Mouse (Mus musculus): ENCODE measurements around the gene Olfr890. TPM values are rescaled to one million over a fixed set of nuclear protein-coding genes. Genes with fewer than 3 reads are reported as not detected.
"Not testable (repeated sequence)": the region's sequence is repeated elsewhere in the genome, so short reads cannot be mapped to it uniquely, and the experiment has no call there.

Olfr890 gene
- polyA plus RNA-seq (2014; fragmentation: Nextera tagmentation; extraction: Ambion mirVana) = not detected in 2 replicates

DNA sequence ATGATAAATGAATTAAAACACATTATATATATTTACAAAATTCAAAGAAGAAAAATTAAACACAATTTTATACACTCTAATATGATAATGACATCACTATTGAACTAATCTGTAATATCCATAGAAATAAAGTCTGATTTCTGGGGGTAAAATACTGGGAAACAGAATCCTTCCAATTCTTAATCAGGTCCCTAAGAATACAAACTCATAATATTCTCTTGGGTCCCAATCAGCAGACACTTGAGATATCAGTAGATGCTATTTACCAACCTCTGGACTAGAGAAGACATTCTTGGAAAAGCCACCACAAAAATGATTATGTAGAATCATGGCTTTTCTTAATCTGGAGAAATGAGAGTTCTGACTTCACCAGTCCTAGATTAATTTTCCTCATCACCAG lies at the start of gene Olfr890:
Gene Olfr890, plus strand, starts transcription at position 301 of the 400 bp plus-strand sequence.
- Histone ChIP-seq H3K4me2 (replicated peaks) (no peak within 1 kb of the TSS), H3K9ac (no peak within 1 kb of the TSS), H3K4me3 (replicated peaks; ENCODE audit: low read length) (no peak within 1 kb of the TSS), H3K9me3 (ENCODE audit: control insufficient read depth, low read length) (no peaks in the 10 kb centered on the region), H3K27me3 (ENCODE audit: control insufficient read depth, insufficient read depth, low read length) (no peaks in the 10 kb centered on the region), H3K36me3 (replicated peaks; ENCODE audit: control insufficient read depth, insufficient read depth) (no peaks in the 10 kb centered on the region), H3K27ac (no peak within 1 kb of the TSS), H3K4me1 (replicated peaks; ENCODE audit: control insufficient read depth, insufficient read depth, low read length) (no peaks in the 10 kb centered on the region)
- ATAC-seq (ENCODE audit: low FRiP score) (no peak), DNase-seq (ENCODE audit: low spot score) (no peak)

DNA sequence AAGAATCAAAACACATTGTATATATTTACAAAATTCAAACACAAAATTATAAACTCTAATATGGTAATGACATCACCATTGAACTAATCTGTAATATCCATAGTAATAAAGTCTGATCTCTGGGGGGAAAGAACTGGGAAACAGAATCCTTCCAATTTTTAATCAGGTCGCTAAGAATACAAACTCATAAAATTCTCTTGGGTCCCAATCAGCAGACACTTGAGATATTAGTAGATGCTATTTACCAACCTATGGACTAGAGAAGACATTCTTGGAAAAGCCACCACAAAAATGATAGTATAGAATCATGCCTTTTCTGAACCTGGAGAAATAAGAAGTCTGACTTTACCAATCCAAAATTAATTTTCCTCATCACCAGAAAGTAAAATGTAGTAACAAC lies 34.5 kb upstream of the Olfr890 start, which contains the start of gene Olfr888:
Gene Olfr888, plus strand, starts transcription at position 301 of the 400 bp plus-strand sequence.
- Histone ChIP-seq H3K36me3 (replicated peaks; ENCODE audit: control insufficient read depth, insufficient read depth) (no peaks in the 10 kb centered on the region), H3K27ac (no peak within 1 kb of the TSS), H3K4me3 (replicated peaks; ENCODE audit: low read length) (no peak within 1 kb of the TSS), H3K9ac (no peak within 1 kb of the TSS), H3K9me3 (ENCODE audit: control insufficient read depth, low read length) (no peaks in the 10 kb centered on the region), H3K4me1 (replicated peaks; ENCODE audit: control insufficient read depth, insufficient read depth, low read length) (no peaks in the 10 kb centered on the region), H3K4me2 (replicated peaks) (no peak within 1 kb of the TSS), H3K27me3 (ENCODE audit: control insufficient read depth, insufficient read depth, low read length) (no peaks in the 10 kb centered on the region)
- ATAC-seq (ENCODE audit: low FRiP score) (no peak), DNase-seq (ENCODE audit: low spot score) (no peak)
- 80% methylated on average over 1 of the region's 1 CpGs for WGBS

DNA sequence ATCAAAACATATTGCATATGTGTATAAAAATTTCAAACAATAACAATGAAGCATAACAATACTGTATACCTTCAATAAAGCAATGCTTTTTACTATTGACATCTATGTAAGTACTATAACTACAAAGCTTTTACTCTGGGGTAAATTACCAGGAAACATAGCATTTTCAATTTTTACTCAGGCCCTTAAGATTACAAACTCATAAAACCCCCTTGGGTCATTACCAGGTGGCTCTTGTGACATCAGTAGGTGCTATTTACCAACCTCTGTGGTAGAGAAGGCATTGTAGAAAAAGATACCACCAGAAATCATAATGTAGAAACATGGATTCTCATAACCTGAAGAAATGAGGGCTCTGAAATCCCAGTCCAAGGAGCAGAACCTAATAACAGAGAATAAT lies 27.4 kb upstream of the Olfr890 start, which contains the start of gene Olfr889:
Gene Olfr889, plus strand, starts transcription at position 301 of the 400 bp plus-strand sequence.
- no peak within 1 kb of the TSS for H3K9ac ChIP-seq
- H3K27ac ChIP-seq = no peak within 1 kb of the TSS
- DNase-seq (ENCODE audit: low spot score) (no peak), ATAC-seq (ENCODE audit: low FRiP score) (no peak)
- no peaks in the 10 kb centered on the region for H3K27me3 ChIP-seq (ENCODE audit: control insufficient read depth, insufficient read depth, low read length)
- H3K4me2 ChIP-seq (replicated peaks) = no peak within 1 kb of the TSS
- no peaks in the 10 kb centered on the region for H3K36me3 ChIP-seq (replicated peaks; ENCODE audit: control insufficient read depth, insufficient read depth)
- no peaks in the 10 kb centered on the region for H3K9me3 ChIP-seq (ENCODE audit: control insufficient read depth, low read length)
- H3K4me3 ChIP-seq (replicated peaks; ENCODE audit: low read length) = no peak within 1 kb of the TSS
- no peaks in the 10 kb centered on the region for H3K4me1 ChIP-seq (replicated peaks; ENCODE audit: control insufficient read depth, insufficient read depth, low read length)

DNA sequence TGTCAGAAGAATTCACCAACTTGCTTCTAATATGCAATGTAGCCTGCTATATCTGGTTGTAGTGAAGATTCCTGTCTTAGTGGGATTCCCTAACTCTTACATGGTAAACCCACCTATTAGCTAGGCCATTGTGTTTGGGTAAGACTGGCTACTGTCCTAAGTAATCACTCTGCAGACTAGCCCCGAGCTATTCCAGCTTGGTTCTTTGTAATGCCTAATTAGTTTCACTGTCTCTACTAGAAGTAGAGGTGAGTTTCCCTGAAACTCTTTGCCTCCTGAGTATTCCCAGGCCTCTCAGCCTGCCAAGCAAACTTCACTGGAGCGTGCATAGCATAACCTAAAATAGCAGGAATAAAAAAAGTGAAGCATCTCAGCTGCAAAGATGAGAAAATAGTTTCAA lies 26.0 kb downstream of the Olfr890 start:
- 51% methylated on average over 2 of the region's 2 CpGs for WGBS
- not testable (repeated sequence) for H3K27ac ChIP-seq; H3K27me3 ChIP-seq (ENCODE audit: control insufficient read depth, insufficient read depth, low read length); DNase-seq (ENCODE audit: low spot score); H3K4me2 ChIP-seq (replicated peaks); H3K4me1 ChIP-seq (replicated peaks; ENCODE audit: control insufficient read depth, insufficient read depth, low read length); H3K9me3 ChIP-seq (ENCODE audit: control insufficient read depth, low read length); ATAC-seq (ENCODE audit: low FRiP score); H3K36me3 ChIP-seq (replicated peaks; ENCODE audit: control insufficient read depth, insufficient read depth); H3K9ac ChIP-seq; H3K4me3 ChIP-seq (replicated peaks; ENCODE audit: low read length)

DNA sequence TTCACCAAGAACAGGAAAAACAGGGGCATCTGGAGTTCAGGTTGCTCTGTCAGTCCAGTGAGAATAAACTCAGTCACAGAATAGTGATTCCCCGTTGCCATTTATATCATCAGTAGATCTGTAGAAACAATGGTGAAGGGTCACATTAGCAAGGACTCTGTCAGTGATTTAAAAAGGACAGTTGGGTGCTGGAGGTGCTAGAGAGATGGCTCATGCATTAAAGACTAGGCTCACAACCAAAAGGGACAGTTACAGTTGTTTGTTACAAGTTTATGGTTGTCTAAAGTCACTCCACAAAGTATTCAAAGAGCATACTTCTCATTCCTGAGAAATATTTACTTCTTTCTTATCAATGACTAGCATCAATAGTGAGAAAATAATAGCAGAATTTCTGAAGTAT lies 38.4 kb downstream of the Olfr890 start, which contains the start of gene Olfr891:
Gene Olfr891, minus strand, starts transcription at position 101 of the 400 bp plus-strand sequence.
- ATAC-seq (ENCODE audit: low FRiP score) = no peak
- Histone ChIP-seq H3K4me1 (replicated peaks; ENCODE audit: control insufficient read depth, insufficient read depth, low read length) (no peaks in the 10 kb centered on the region), H3K4me2 (replicated peaks) (no peak within 1 kb of the TSS), H3K27ac (no peak within 1 kb of the TSS), H3K9ac (no peak within 1 kb of the TSS), H3K4me3 (replicated peaks; ENCODE audit: low read length) (no peak within 1 kb of the TSS), H3K36me3 (replicated peaks; ENCODE audit: control insufficient read depth, insufficient read depth) (no peaks in the 10 kb centered on the region), H3K9me3 (ENCODE audit: control insufficient read depth, low read length) (no peaks in the 10 kb centered on the region), H3K27me3 (ENCODE audit: control insufficient read depth, insufficient read depth, low read length) (no peaks in the 10 kb centered on the region)
- DNase-seq (ENCODE audit: low spot score) = no peak
- WGBS = 75% methylated on average over 1 of the region's 1 CpGs

Other genes with a start within 250 kb of the Olfr890 start
- not detected in 2 replicates for gene Olfr145, start 245.8 kb upstream of the Olfr890 start, polyA plus RNA-seq (2014; fragmentation: Nextera tagmentation; extraction: Ambion mirVana)
- gene Olfr878, start 224.7 kb upstream of the Olfr890 start, polyA plus RNA-seq (2014; fragmentation: Nextera tagmentation; extraction: Ambion mirVana) = not detected in 2 replicates
- gene Olfr881, start 150.7 kb upstream of the Olfr890 start, polyA plus RNA-seq (2014; fragmentation: Nextera tagmentation; extraction: Ambion mirVana) = not detected in 2 replicates
- gene Olfr883, start 116.7 kb upstream of the Olfr890 start, polyA plus RNA-seq (2014; fragmentation: Nextera tagmentation; extraction: Ambion mirVana) = not detected in 2 replicates
- not detected in 2 replicates for gene Olfr884, start 96.0 kb upstream of the Olfr890 start, polyA plus RNA-seq (2014; fragmentation: Nextera tagmentation; extraction: Ambion mirVana)
- not detected in 2 replicates for gene Olfr885, start 81.2 kb upstream of the Olfr890 start, polyA plus RNA-seq (2014; fragmentation: Nextera tagmentation; extraction: Ambion mirVana)
- not detected in 2 replicates for gene Olfr887, start 58.4 kb upstream of the Olfr890 start, polyA plus RNA-seq (2014; fragmentation: Nextera tagmentation; extraction: Ambion mirVana)
- gene Olfr888, start 34.4 kb upstream of the Olfr890 start, polyA plus RNA-seq (2014; fragmentation: Nextera tagmentation; extraction: Ambion mirVana) = not detected in 2 replicates
- 0.07 and 0.08 TPM in 2 replicates for gene Olfr889, start 27.3 kb upstream of the Olfr890 start, polyA plus RNA-seq (2014; fragmentation: Nextera tagmentation; extraction: Ambion mirVana)
- gene Olfr891, start 38.3 kb downstream of the Olfr890 start, polyA plus RNA-seq (2014; fragmentation: Nextera tagmentation; extraction: Ambion mirVana) = not detected in 2 replicates
- gene Olfr893, start 65.8 kb downstream of the Olfr890 start, polyA plus RNA-seq (2014; fragmentation: Nextera tagmentation; extraction: Ambion mirVana) = not detected in 2 replicates
- not detected in 2 replicates for gene Olfr894, start 75.5 kb downstream of the Olfr890 start, polyA plus RNA-seq (2014; fragmentation: Nextera tagmentation; extraction: Ambion mirVana)
- gene Olfr143, start 110.3 kb downstream of the Olfr890 start, polyA plus RNA-seq (2014; fragmentation: Nextera tagmentation; extraction: Ambion mirVana) = not detected in 2 replicates
- gene Olfr895, start 125.3 kb downstream of the Olfr890 start, polyA plus RNA-seq (2014; fragmentation: Nextera tagmentation; extraction: Ambion mirVana) = not detected in 2 replicates
- gene Olfr896-ps1, start 148.6 kb downstream of the Olfr890 start, polyA plus RNA-seq (2014; fragmentation: Nextera tagmentation; extraction: Ambion mirVana) = not detected in 2 replicates
- not detected in 2 replicates for gene Olfr25, start 186.5 kb downstream of the Olfr890 start, polyA plus RNA-seq (2014; fragmentation: Nextera tagmentation; extraction: Ambion mirVana)
- gene Olfr898, start 205.9 kb downstream of the Olfr890 start, polyA plus RNA-seq (2014; fragmentation: Nextera tagmentation; extraction: Ambion mirVana) = not detected in 2 replicates
- gene Olfr250, start 224.4 kb downstream of the Olfr890 start, polyA plus RNA-seq (2014; fragmentation: Nextera tagmentation; extraction: Ambion mirVana) = not detected in 2 replicates
- not detected in 2 replicates for gene Olfr251, start 234.6 kb downstream of the Olfr890 start, polyA plus RNA-seq (2014; fragmentation: Nextera tagmentation; extraction: Ambion mirVana)

Data from hindbrain, embryonic 14.5 days (tissue).